Mouse (Mus musculus): ENCODE measurements around the gene Amy2a1. TPM values are rescaled to one million over a fixed set of nuclear protein-coding genes. Genes with fewer than 3 reads are reported as not detected.
"Not testable (repeated sequence)": the region's sequence is repeated elsewhere in the genome, so short reads cannot be mapped to it uniquely, and the experiment has no call there.

Amy2a1 gene
- polyA plus RNA-seq (2012; ENCODE audit: insufficient read depth, insufficient read length, missing spikeins): not detected in 2 replicates

- H3K27ac ChIP-seq (ENCODE audit: insufficient read depth, low read depth, low read length); H3K4me1 ChIP-seq (ENCODE audit: control insufficient read depth, insufficient read depth, low read length); H3K4me3 ChIP-seq (ENCODE audit: insufficient read depth, low read length): not testable (repeated sequence)
These were observed at the start of gene Amy2a1 for GRCm38 (mm10) chr3:113532328-113532727. TSS of gene Amy2a1 (minus strand) at chr3:113532428.

GRCm38 (mm10) chr3:113574578-113574977, 42.4 kb upstream of the Amy2a1 start:
- Histone ChIP-seq H3K27ac (ENCODE audit: insufficient read depth, low read depth, low read length) (no peak overlapping the region), H3K4me3 (ENCODE audit: insufficient read depth, low read length) (no peak overlapping the region), H3K4me1 (ENCODE audit: control insufficient read depth, insufficient read depth, low read length) (no peaks in the 10 kb centered on the region)
- TF ChIP-seq CTCF (IDR thresholded peaks at IDR 0.05; ENCODE audit: low read depth, low read length) (no peak), POLR2A (IDR thresholded peaks at IDR 0.05; ENCODE audit: borderline replicate concordance, low read depth, low read length) (no peak)

- Histone ChIP-seq H3K4me3 (ENCODE audit: insufficient read depth, low read length) (no peak overlapping the region), H3K4me1 (ENCODE audit: control insufficient read depth, insufficient read depth, low read length) (no peaks in the 10 kb centered on the region), H3K27ac (ENCODE audit: insufficient read depth, low read depth, low read length) (no peak overlapping the region)
- TF ChIP-seq POLR2A (IDR thresholded peaks at IDR 0.05; ENCODE audit: borderline replicate concordance, low read depth, low read length) (no peak), CTCF (IDR thresholded peaks at IDR 0.05; ENCODE audit: low read depth, low read length) (no peak)
These were observed 41.9 kb upstream of the Amy2a1 start for GRCm38 (mm10) chr3:113574138-113574537.

- Histone ChIP-seq H3K27ac (ENCODE audit: insufficient read depth, low read depth, low read length) (no peak overlapping the region), H3K4me3 (ENCODE audit: insufficient read depth, low read length) (no peak overlapping the region), H3K4me1 (ENCODE audit: control insufficient read depth, insufficient read depth, low read length) (no peaks in the 10 kb centered on the region)
- TF ChIP-seq POLR2A (IDR thresholded peaks at IDR 0.05; ENCODE audit: borderline replicate concordance, low read depth, low read length): no peak
- TF ChIP-seq CTCF (IDR thresholded peaks at IDR 0.05; ENCODE audit: low read depth, low read length): no peak
These were observed 39.9 kb upstream of the Amy2a1 start for GRCm38 (mm10) chr3:113572158-113572557.

- Histone ChIP-seq H3K4me1 (ENCODE audit: control insufficient read depth, insufficient read depth, low read length) (no peaks in the 10 kb centered on the region), H3K27ac (ENCODE audit: insufficient read depth, low read depth, low read length) (no peak overlapping the region), H3K4me3 (ENCODE audit: insufficient read depth, low read length) (no peak overlapping the region)
- TF ChIP-seq POLR2A (IDR thresholded peaks at IDR 0.05; ENCODE audit: borderline replicate concordance, low read depth, low read length) (no peak), CTCF (IDR thresholded peaks at IDR 0.05; ENCODE audit: low read depth, low read length) (no peak)
These were observed 7.5 kb upstream of the Amy2a1 start for GRCm38 (mm10) chr3:113539692-113540091.

Other genes with a start within 250 kb of the Amy2a1 start
- gene Amy2a4, start 241.0 kb downstream of the Amy2a1 start, polyA plus RNA-seq (2012; ENCODE audit: insufficient read depth, insufficient read length, missing spikeins): not detected in 2 replicates
- not detected in 2 replicates for gene Amy2a3, start 208.4 kb downstream of the Amy2a1 start, polyA plus RNA-seq (2012; ENCODE audit: insufficient read depth, insufficient read length, missing spikeins)
- gene Amy2a2, start 175.8 kb downstream of the Amy2a1 start, polyA plus RNA-seq (2012; ENCODE audit: insufficient read depth, insufficient read length, missing spikeins): not detected in 2 replicates
- not detected in 2 replicates for gene Amy1, start 74.3 kb upstream of the Amy2a1 start, polyA plus RNA-seq (2012; ENCODE audit: insufficient read depth, insufficient read length, missing spikeins)
- 18.8 and 22.3 TPM in 2 replicates for gene Rnpc3, start 97.7 kb upstream of the Amy2a1 start, polyA plus RNA-seq (2012; ENCODE audit: insufficient read depth, insufficient read length, missing spikeins)

Measured in bone marrow macrophage, adult 2 months (primary cell).